Mouse (Mus musculus) lung, postnatal 0 days (tissue): ENCODE data around the gene Gatb.

ENCODE experiments used
- CTCF ChIP-seq: IDR thresholded peaks from 2 replicates; pipeline ENCODE4 v1.5.1; 2016; ENCODE audit warnings: antibody characterized with exemption, mild to moderate bottlenecking
- EP300 ChIP-seq: IDR thresholded peaks from 2 replicates; pipeline ENCODE4 v1.6.1; 2016; ENCODE audit warnings: antibody characterized with exemption, mild to moderate bottlenecking, control low read depth

GRCm38 (mm10) chr3:85542765-85543164 lies 31.2 kb upstream of the Gatb start:
- TF ChIP-seq CTCF: no peak
- TF ChIP-seq EP300: no peak
